Mouse (Mus musculus): ENCODE measurements around the gene Gm20916. TPM values are rescaled to one million over a fixed set of nuclear protein-coding genes. Genes with fewer than 3 reads are reported as not detected.

Gm20916 gene
- polyA plus RNA-seq (2014; fragmentation: Illumina TruSeq; extraction: RNeasy Lipid Tissue Mini Kit (QIAGEN cat#74804); ENCODE audit: insufficient read depth, low read depth, low replicate concordance) = not detected

DNA sequence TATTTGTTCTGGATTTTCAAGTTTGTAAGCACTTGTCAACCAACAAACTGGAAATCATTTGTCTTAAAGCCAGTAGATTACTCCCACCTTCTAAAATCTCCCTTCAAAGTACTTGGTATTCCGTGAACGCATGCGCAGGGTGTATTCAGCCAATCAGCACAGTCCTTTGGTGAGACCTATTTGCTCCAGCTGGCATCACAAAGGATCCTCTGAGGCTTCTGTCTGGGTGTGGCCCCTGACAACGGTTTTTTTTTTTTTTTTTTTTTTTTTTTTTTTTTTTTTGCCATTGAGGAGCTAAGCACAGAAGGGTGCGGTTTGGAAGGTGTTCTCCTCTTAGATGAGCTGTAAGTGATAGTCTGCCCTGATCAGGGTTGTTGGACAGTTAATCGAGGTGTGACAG lies at the start of gene Gm20916:
Gm20916 (plus strand) TSS at position 301 of the 400 bp plus-strand sequence.

Other genes starting within 250 kb of the Gm20916 start
- gene Gm20917, start 168.4 kb upstream of the Gm20916 start, polyA plus RNA-seq (2014; fragmentation: Illumina TruSeq; extraction: RNeasy Lipid Tissue Mini Kit (QIAGEN cat#74804); ENCODE audit: insufficient read depth, low read depth, low replicate concordance) = not detected

Measured in lung, adult 10 weeks (tissue).